Mouse (Mus musculus) spleen, postnatal 4 days (tissue): ENCODE results near the gene Slc25a44.
"Not testable (repeated sequence)": the region's sequence is repeated elsewhere in the genome, so short reads cannot be mapped to it uniquely, and the experiment has no call there.

Experiments used
- DNase-seq, 2 experiments: peaks; one replicate each; pipeline ENCODE4 v3.0.0; 2022; ENCODE audit warnings: low spot score in 2 of 2

The Slc25a44 gene

GRCm38 (mm10) chr3:88412636-88413035 lies 12.3 kb downstream of the Slc25a44 start:
- no peak for DNase-seq

GRCm38 (mm10) chr3:88411681-88412080 lies 13.3 kb downstream of the Slc25a44 start:
- DNase-seq: peak; percentile 72 to 80

- peak in 1 of 2 experiments; percentile 72 for DNase-seq
Observed at GRCm38 (mm10) chr3:88410645-88411031, 14.3 kb downstream of the Slc25a44 start.

GRCm38 (mm10) chr3:88409741-88410644 lies 14.9 kb downstream of the Slc25a44 start, which contains the start of gene Pmf1:
Gene Pmf1, minus strand, starts transcription at chr3:88410331.
- peak; percentile 93 to 95 for DNase-seq

GRCm38 (mm10) chr3:88408953-88409352 lies 16.0 kb downstream of the Slc25a44 start:
- peak in 1 of 2 experiments; percentile 61 for DNase-seq

GRCm38 (mm10) chr3:88407529-88407928 lies 17.4 kb downstream of the Slc25a44 start:
- DNase-seq: peak in 1 of 2 experiments; percentile 59

GRCm38 (mm10) chr3:88407090-88407489 lies 17.8 kb downstream of the Slc25a44 start:
- peak; percentile 70 to 78 for DNase-seq

GRCm38 (mm10) chr3:88403522-88404230 lies 21.3 kb downstream of the Slc25a44 start:
- no peak for DNase-seq

GRCm38 (mm10) chr3:88398666-88399065 lies 26.3 kb downstream of the Slc25a44 start:
- no peak for DNase-seq

- DNase-seq: peak in 1 of 2 experiments; percentile 68
Observed at GRCm38 (mm10) chr3:88395742-88396141, 29.2 kb downstream of the Slc25a44 start.

- DNase-seq: peak in 1 of 2 experiments; percentile 44
Observed at GRCm38 (mm10) chr3:88395288-88395687, 29.7 kb downstream of the Slc25a44 start.

- DNase-seq: no peak
Observed at GRCm38 (mm10) chr3:88393776-88394375, 31.1 kb downstream of the Slc25a44 start.

- no peak for DNase-seq
Observed at GRCm38 (mm10) chr3:88384364-88384763, 40.6 kb downstream of the Slc25a44 start, which contains the start of gene Bglap. Gene Bglap, minus strand, starts transcription at chr3:88384464.

- not testable (repeated sequence) for DNase-seq
Observed at GRCm38 (mm10) chr3:88382383-88382782, 42.6 kb downstream of the Slc25a44 start.

GRCm38 (mm10) chr3:88381389-88382315 lies 43.3 kb downstream of the Slc25a44 start:
- peak in 1 of 2 experiments; percentile 42 for DNase-seq

- not testable (repeated sequence) for DNase-seq
Observed at GRCm38 (mm10) chr3:88378599-88378998, 46.3 kb downstream of the Slc25a44 start, which contains the start of gene Bglap2. Gene Bglap2, minus strand, starts transcription at chr3:88378699.

- DNase-seq: not testable (repeated sequence)
Observed at GRCm38 (mm10) chr3:88376644-88377043, 48.3 kb downstream of the Slc25a44 start.

- DNase-seq: not testable (repeated sequence)
Observed at GRCm38 (mm10) chr3:88375750-88376626, 49.0 kb downstream of the Slc25a44 start.

GRCm38 (mm10) chr3:88372643-88373042 lies 52.3 kb downstream of the Slc25a44 start, which contains the start of gene Bglap3:
Gene Bglap3, minus strand, starts transcription at chr3:88372743.
- DNase-seq: not testable (repeated sequence)

- not testable (repeated sequence) for DNase-seq
Observed at GRCm38 (mm10) chr3:88368511-88368910, 56.4 kb downstream of the Slc25a44 start.
